Mouse (Mus musculus) gastrocnemius, postnatal 10 days (tissue): Measurements from ENCODE around the gene Sec24d. TPM values are rescaled to one million over a fixed set of nuclear protein-coding genes. Genes with fewer than 3 reads are reported as not detected.

Experiments used
- DNase-seq: peaks from one replicate; pipeline ENCODE4 v3.0.0; 2021; ENCODE audit warnings: mixed read lengths
- long read RNA-seq, 2 experiments: library from polyadenylated mRNA; stranded (forward); transcript quantifications; one replicate each; pipeline ENCODE4 v2.0.0; 2021
- total RNA-seq, 2 experiments: library from RNA; stranded (reverse); gene quantifications; 2 replicates each; pipeline ENCODE4 v1.2.3; 2021

The Sec24d gene
- 10 to 100 TPM; 32.2 to 41.4 TPM for total RNA-seq
- long read RNA-seq, experiment 1, transcript Sec24d-201 (23 exons, 3,903 nt): major isoform, 40 of 60 reads
- long read RNA-seq, experiment 1, partial matches to known transcripts: 14 of 60 reads
- long read RNA-seq, experiment 1, other reads (novel, unspliced or antisense): 6 of 60 reads
- long read RNA-seq, experiment 2, transcript Sec24d-201 (23 exons, 3,903 nt): major isoform, 23 of 37 reads
- long read RNA-seq, experiment 2, partial matches to known transcripts: 13 of 37 reads
- long read RNA-seq, experiment 2, other reads (novel, unspliced or antisense): 1 of 37 reads

- peak; percentile 85 for DNase-seq
Measured at GRCm38 (mm10) chr3:123266753-123267651, at the start of gene Sec24d. Sec24d (plus strand) TSS chr3:123267455.

GRCm38 (mm10) chr3:123218646-123219045 is 48.6 kb upstream of the Sec24d start:
- DNase-seq: no peak

GRCm38 (mm10) chr3:123227276-123227675 is 40.0 kb upstream of the Sec24d start:
- no peak for DNase-seq

GRCm38 (mm10) chr3:123231639-123232038 is 35.6 kb upstream of the Sec24d start:
- DNase-seq: no peak

GRCm38 (mm10) chr3:123234191-123234836 is 32.9 kb upstream of the Sec24d start:
- DNase-seq: no peak

GRCm38 (mm10) chr3:123235495-123235894 is 31.8 kb upstream of the Sec24d start:
- DNase-seq: no peak

- peak; percentile 43 for DNase-seq
Measured at GRCm38 (mm10) chr3:123235921-123236320, 31.3 kb upstream of the Sec24d start, which contains the start of gene Synpo2. Synpo2 (minus strand) TSS chr3:123236149.

- no peak for DNase-seq
Measured at GRCm38 (mm10) chr3:123237039-123237438, 30.2 kb upstream of the Sec24d start.

- DNase-seq: no peak
Measured at GRCm38 (mm10) chr3:123237446-123237845, 29.8 kb upstream of the Sec24d start.

- no peak for DNase-seq
Measured at GRCm38 (mm10) chr3:123244376-123244775, 22.9 kb upstream of the Sec24d start.

- DNase-seq: no peak
Measured at GRCm38 (mm10) chr3:123245646-123246045, 21.6 kb upstream of the Sec24d start.

- no peak for DNase-seq
Measured at GRCm38 (mm10) chr3:123256181-123257101, 10.8 kb upstream of the Sec24d start.

- DNase-seq: no peak
Measured at GRCm38 (mm10) chr3:123258709-123259108, 8.5 kb upstream of the Sec24d start.

- no peak for DNase-seq
Measured at GRCm38 (mm10) chr3:123264706-123265105, 2.5 kb upstream of the Sec24d start.

GRCm38 (mm10) chr3:123267741-123268201 is 516 bp downstream of the Sec24d start:
- DNase-seq: peak; percentile 72

- no peak for DNase-seq
Measured at GRCm38 (mm10) chr3:123282866-123283615, 15.8 kb downstream of the Sec24d start.

GRCm38 (mm10) chr3:123284284-123284683 is 17.0 kb downstream of the Sec24d start:
- no peak for DNase-seq

- DNase-seq: no peak
Measured at GRCm38 (mm10) chr3:123285649-123286048, 18.4 kb downstream of the Sec24d start.

- DNase-seq: no peak
Measured at GRCm38 (mm10) chr3:123288856-123289570, 21.8 kb downstream of the Sec24d start.

- no peak for DNase-seq
Measured at GRCm38 (mm10) chr3:123291670-123292069, 24.4 kb downstream of the Sec24d start.
